Mouse (Mus musculus): ENCODE measurements around the gene Aldh18a1. TPM values are rescaled to one million over a fixed set of nuclear protein-coding genes. Genes with fewer than 3 reads are reported as not detected.

Gene Aldh18a1
- polyA plus RNA-seq, 1 experiment from 2014 or later: 41.2 TPM

DNA sequence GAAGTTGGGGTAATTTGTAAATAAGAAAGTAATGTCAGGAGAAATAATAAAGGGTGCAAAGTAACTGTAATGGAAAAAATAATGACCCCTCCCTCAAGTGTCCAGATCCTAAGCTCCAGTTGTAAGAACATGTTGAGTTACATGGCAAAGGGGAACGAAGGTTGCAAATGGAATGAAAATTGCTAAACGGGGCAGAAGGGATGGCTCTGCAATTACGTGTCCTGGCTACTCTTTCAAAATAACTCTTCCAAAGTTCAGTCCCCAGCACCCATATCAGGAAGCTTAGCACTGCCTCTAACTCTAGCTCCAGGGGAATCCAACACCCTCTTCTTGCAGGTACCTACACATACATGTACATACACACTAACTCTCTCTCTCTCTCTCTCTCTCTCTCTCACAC lies 81.3 kb downstream of the Aldh18a1 start:
- WGBS: 88% methylated on average over 3 of the region's 3 CpGs
- 0 out of 2 replicates have a peak, but pooled peaks cover 6% of the 10 kb centered on the region for H3K36me3 ChIP-seq (ENCODE audit: control insufficient read depth, insufficient read depth, low read length)
- ATAC-seq (ENCODE audit: insufficient number of reproducible peaks, insufficient read depth, low FRiP score, low read depth): no peak
- peaks cover 19 to 49% of the 10 kb centered on the region in 2 experiments for H3K4me1 ChIP-seq (ENCODE audit: control insufficient read depth in 2 of 2, insufficient read depth in 2 of 2, low read length in 2 of 2)
- no peak overlapping the region for H3K27ac ChIP-seq (replicated peaks in 1 of 2; ENCODE audit: control insufficient read depth in 1 of 2, insufficient read depth in 1 of 2, low read depth in 2 of 2, low read length in 2 of 2)
- no peaks in the 10 kb centered on the region for H3K27me3 ChIP-seq (ENCODE audit: control insufficient read depth, insufficient read depth, low read length)
- H3K4me2 ChIP-seq (ENCODE audit: low read length): no peak overlapping the region
- H3K9me3 ChIP-seq (ENCODE audit: control insufficient read depth, low read length): no peaks in the 10 kb centered on the region
- H3K9ac ChIP-seq (ENCODE audit: low read length): no peak overlapping the region
- H3K4me3 ChIP-seq (ENCODE audit: control insufficient read depth in 1 of 2, insufficient read depth in 1 of 2, low read depth in 1 of 2, low read length in 2 of 2): no peak overlapping the region

DNA sequence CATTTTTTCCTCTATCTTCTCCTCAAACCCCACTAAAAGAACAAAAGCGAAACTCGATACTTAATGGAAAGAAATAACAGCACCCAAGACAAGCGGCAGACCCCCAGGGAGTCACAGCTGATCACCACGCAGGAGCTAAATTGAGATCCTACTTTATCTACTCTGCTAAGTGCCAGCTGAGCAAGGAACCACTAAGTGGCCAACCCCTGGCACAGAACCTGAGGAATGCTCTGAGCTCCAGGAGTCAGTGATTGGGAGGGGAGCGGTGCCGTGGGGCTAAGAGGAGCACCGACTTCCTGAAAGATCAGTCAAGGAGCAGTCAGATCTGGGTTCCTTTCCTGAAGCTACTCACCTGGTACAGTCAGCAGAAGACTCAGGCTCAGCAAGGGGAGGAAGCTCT lies 83.9 kb downstream of the Aldh18a1 start:
- Histone ChIP-seq H3K4me2 (ENCODE audit: low read length) (peak overlapping the region; percentile 32), H3K36me3 (ENCODE audit: control insufficient read depth, insufficient read depth, low read length) (peaks cover 17% of the 10 kb centered on the region), H3K9ac (ENCODE audit: low read length) (no peak overlapping the region; the same call in 1 of the 2 replicates), H3K4me3 (ENCODE audit: control insufficient read depth in 1 of 2, insufficient read depth in 1 of 2, low read depth in 1 of 2, low read length in 2 of 2) (no peak overlapping the region), H3K4me1 (ENCODE audit: control insufficient read depth in 2 of 2, insufficient read depth in 2 of 2, low read length in 2 of 2) (peaks cover 17 to 40% of the 10 kb centered on the region in 2 experiments), H3K27ac (replicated peaks in 1 of 2; ENCODE audit: control insufficient read depth in 1 of 2, insufficient read depth in 1 of 2, low read depth in 2 of 2, low read length in 2 of 2) (peak overlapping the region; percentile 61 to 66), H3K27me3 (ENCODE audit: control insufficient read depth, insufficient read depth, low read length) (no peaks in the 10 kb centered on the region), H3K9me3 (ENCODE audit: control insufficient read depth, low read length) (no peaks in the 10 kb centered on the region)
- 43% methylated on average over 7 of the region's 7 CpGs for WGBS
- ATAC-seq (ENCODE audit: insufficient number of reproducible peaks, insufficient read depth, low FRiP score, low read depth): no peak

Other genes with a start within 250 kb of the Aldh18a1 start
- gene Sorbs1, start 74.7 kb downstream of the Aldh18a1 start, polyA plus RNA-seq (2014; fragmentation: Nextera tagmentation; extraction: Ambion mirVana): 109 and 122 TPM in 2 replicates
- 10.3 and 10.7 TPM in 2 replicates for gene Tctn3, start 23.8 kb upstream of the Aldh18a1 start, polyA plus RNA-seq (2014; fragmentation: Nextera tagmentation; extraction: Ambion mirVana)
- gene Entpd1, start 23.9 kb upstream of the Aldh18a1 start, polyA plus RNA-seq (2014; fragmentation: Nextera tagmentation; extraction: Ambion mirVana): 11.6 and 13.4 TPM in 2 replicates
- gene Cc2d2b, start 160.3 kb upstream of the Aldh18a1 start, polyA plus RNA-seq (2014; fragmentation: Nextera tagmentation; extraction: Ambion mirVana): 0.30 TPM in 1 of 2 replicates, not detected in the other
- 5.4 and 5.7 TPM in 2 replicates for gene Ccnj, start 242.8 kb upstream of the Aldh18a1 start, polyA plus RNA-seq (2014; fragmentation: Nextera tagmentation; extraction: Ambion mirVana)

Measured in heart, embryonic 14.5 days (tissue).